Mouse (Mus musculus) heart, embryonic 10.5 days (tissue): Measurements from ENCODE around the gene 1700021F05Rik. TPM values are rescaled to one million over a fixed set of nuclear protein-coding genes. Genes with fewer than 3 reads are reported as not detected.
"Not testable (repeated sequence)": the region's sequence is repeated elsewhere in the genome, so short reads cannot be mapped to it uniquely, and the experiment has no call there.

ENCODE experiments used
- DNase-seq: peaks from one replicate; pipeline ENCODE4 v3.0.0-alpha.2; 2017; ENCODE audit warnings: low spot score
- H3K27ac ChIP-seq: fragments of 300-500 bp; sonication (generic); 2 replicates; pipeline ENCODE4 v1.5.1; 2016; ENCODE audit warnings: mild to moderate bottlenecking
- H3K27me3 ChIP-seq: fragments of 300-500 bp; sonication (generic); 2 replicates; pipeline ENCODE4 v1.6.1; 2016; ENCODE audit warnings: mild to moderate bottlenecking; ENCODE audit not compliant: poor library complexity, insufficient read depth, severe bottlenecking
- H3K36me3 ChIP-seq: fragments of 300-500 bp; sonication (generic); 2 replicates; pipeline ENCODE4 v1.6.1; 2016; ENCODE audit warnings: mild to moderate bottlenecking, moderate library complexity
- H3K4me1 ChIP-seq: fragments of 300-500 bp; sonication (generic); 2 replicates; pipeline ENCODE4 v1.6.1; 2016; ENCODE audit warnings: mild to moderate bottlenecking
- H3K4me3 ChIP-seq: fragments of 300-500 bp; sonication (generic); 2 replicates; pipeline ENCODE4 v1.5.1; 2016; ENCODE audit warnings: mild to moderate bottlenecking, moderate library complexity
- H3K9me3 ChIP-seq: fragments of 300-500 bp; sonication (generic); 2 replicates; pipeline ENCODE4 v1.6.1; 2016; ENCODE audit warnings: mild to moderate bottlenecking, moderate library complexity
- WGBS: fragments of 180-500 bp; shearing (Covaris S2); methylation state at CpG from one replicate; pipeline ENCODE4 v1.1.7; 2016; 5-methylcytosine and 5-hydroxymethylcytosine counted together
- polyA plus RNA-seq: library from polyadenylated mRNA; unstranded; fragments of >200 nt; fragmentation: Nextera tagmentation; extraction: Ambion mirVana; gene quantifications from 2 replicates; pipeline ENCODE4 v1.2.1, GENCODE M21; 2016

1700021F05Rik gene
- polyA plus RNA-seq, 1 experiment from 2014 or later = 90.1 TPM

DNA sequence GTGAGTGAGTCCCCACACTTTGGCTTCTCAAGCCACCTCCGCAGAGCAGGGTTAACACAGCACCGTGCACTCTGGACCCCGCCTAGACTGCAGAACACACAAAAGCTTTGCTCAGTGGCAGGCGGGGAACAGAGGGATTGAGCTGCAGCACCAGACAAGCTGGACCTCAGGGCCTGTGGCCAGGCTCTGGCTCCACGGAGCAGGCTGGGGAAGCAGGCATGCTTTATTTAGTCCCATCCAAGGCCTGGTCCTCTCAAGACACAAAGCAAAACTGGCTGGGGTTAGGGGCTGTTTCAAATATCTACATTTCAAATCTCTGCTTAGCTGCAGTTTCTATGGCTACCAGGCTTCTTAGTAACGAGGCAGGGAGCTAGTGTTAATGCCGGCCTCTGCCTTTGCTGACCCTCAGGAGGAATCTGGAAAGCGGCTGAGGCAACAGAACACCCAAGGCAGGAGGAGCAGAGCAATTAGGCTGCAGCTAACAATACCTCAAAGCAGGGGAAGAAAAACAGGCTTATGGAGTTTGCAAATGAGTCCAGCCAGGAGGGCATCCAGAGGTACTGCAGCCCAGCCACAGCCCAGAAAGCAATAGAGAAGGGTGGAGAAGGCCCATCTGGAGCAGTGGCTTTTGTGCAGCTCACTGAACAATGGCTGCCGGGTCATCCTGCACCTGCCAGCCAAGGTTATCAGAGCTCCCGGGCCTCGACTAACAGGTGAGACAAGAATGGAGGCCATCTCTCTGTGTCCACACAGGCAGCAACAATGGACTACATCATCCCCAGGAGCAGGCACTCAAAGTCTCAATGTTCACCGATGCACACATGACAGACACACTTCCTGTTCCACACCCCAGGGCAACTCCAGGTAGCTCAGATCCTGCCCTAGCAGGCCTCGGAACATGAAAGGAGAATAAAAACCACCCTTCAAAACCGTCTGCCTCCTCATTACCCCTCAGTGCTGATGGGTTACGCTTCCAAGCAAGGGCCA is 13.2 kb downstream of the 1700021F05Rik start:
- Histone ChIP-seq H3K27me3 (no peaks in the 10 kb centered on the region), H3K4me1 (peaks cover 14% of the 10 kb centered on the region), H3K27ac (no peak overlapping the region)

GRCm38 (mm10) chr10:43523931-43524330 is 16.9 kb downstream of the 1700021F05Rik start, which contains the start of gene Gm9803:
Gene Gm9803 (plus strand): TSS chr10:43524084.
- not testable (repeated sequence) for DNase-seq, H3K9me3 ChIP-seq, H3K27ac ChIP-seq, H3K27me3 ChIP-seq, H3K4me3 ChIP-seq
- H3K4me1 ChIP-seq = peaks cover 14% of the 10 kb centered on the region
- peaks cover 39% of the 10 kb centered on the region for H3K36me3 ChIP-seq
- WGBS = 96% methylated on average over 10 of the region's 10 CpGs

More for the DNA sequence above, 13.2 kb downstream of the 1700021F05Rik start:
- WGBS = 61% methylated on average over 15 of the region's 15 CpGs
- no peaks in the 10 kb centered on the region for H3K9me3 ChIP-seq
- no peak overlapping the region for H3K4me3 ChIP-seq
- DNase-seq = no peak
- peaks cover 74% of the 10 kb centered on the region for H3K36me3 ChIP-seq

DNA sequence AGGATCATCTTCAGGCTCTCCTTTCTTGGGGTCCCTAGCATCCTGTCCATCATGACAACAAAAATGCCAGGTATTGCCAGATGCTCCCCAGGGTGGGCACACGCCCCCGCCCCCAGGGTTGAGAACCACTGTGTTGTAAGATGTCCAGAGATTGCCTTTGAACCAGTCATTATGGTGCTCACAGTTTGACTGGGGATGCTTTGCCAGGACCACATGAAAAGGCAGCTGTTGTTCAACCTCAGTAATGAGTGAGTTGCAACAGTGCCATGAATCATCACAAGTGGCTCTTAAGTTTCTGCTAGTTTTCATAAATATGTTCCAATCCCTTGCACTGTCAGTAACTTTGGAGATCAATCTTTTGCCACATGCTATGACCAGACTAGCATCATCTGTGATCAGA is 20.8 kb downstream of the 1700021F05Rik start:
- Histone ChIP-seq H3K36me3 (peaks cover 5% of the 10 kb centered on the region), H3K4me1 (peaks cover 8% of the 10 kb centered on the region; the same call in 1 of the 2 replicates), H3K9me3 (no peaks in the 10 kb centered on the region), H3K27ac (no peak overlapping the region), H3K27me3 (no peaks in the 10 kb centered on the region), H3K4me3 (no peak overlapping the region)
- WGBS = 94% methylated on average over 2 of the region's 2 CpGs
- DNase-seq = no peak

DNA sequence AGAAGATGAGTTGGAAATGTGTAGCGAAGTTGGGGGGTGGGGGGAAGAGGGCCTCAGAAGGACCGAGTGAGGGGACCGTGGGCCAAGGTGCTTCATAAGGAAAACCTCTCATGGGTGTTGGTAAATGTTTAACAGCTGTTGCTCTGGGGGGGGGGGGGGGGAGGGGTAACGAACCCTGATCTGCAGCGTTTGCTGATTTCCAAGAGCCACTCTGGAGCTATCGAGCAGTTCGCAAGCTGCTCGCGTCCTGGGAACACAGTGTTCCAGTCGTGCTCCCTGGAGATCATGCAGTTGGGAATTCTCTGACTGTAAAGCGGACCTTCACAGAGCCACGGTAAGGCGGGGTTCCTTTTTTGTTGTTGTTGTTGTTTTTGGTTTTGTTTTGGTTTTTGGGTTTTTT is 22.4 kb downstream of the 1700021F05Rik start:
- H3K4me3 ChIP-seq = no peak overlapping the region
- peaks cover 8% of the 10 kb centered on the region; the same call in 1 of the 2 replicates for H3K4me1 ChIP-seq
- peaks cover 8% of the 10 kb centered on the region for H3K36me3 ChIP-seq
- H3K9me3 ChIP-seq = no peaks in the 10 kb centered on the region
- H3K27me3 ChIP-seq = no peaks in the 10 kb centered on the region
- DNase-seq = no peak
- WGBS = 75% methylated on average over 12 of the region's 13 CpGs
- H3K27ac ChIP-seq = no peak overlapping the region

DNA sequence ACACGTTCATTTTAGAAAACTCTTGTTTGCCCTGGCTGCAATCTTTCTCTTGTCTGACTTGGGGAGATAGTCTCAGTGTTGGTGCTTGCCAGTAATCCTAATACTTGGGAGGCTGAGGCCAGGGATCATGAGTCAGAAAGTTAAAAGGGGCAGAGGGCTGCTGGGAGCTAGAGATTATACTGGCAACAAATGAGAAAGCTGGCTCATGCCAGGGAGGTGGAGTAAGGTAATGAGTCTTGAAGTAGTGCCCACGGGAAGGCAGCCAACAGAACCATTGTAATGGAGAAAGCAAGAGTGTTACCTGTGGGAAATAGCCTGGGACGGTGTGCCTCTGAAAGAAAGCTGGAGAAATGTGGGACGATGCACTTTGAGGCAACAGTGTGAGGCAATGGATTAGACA is 23.0 kb downstream of the 1700021F05Rik start:
- peaks cover 14% of the 10 kb centered on the region for H3K36me3 ChIP-seq
- no peaks in the 10 kb centered on the region for H3K9me3 ChIP-seq
- DNase-seq = no peak
- H3K27me3 ChIP-seq = no peaks in the 10 kb centered on the region
- no peak overlapping the region for H3K27ac ChIP-seq
- peaks cover 8% of the 10 kb centered on the region; the same call in 1 of the 2 replicates for H3K4me1 ChIP-seq
- H3K4me3 ChIP-seq = no peak overlapping the region
- WGBS = 61% methylated on average over 4 of the region's 4 CpGs

DNA sequence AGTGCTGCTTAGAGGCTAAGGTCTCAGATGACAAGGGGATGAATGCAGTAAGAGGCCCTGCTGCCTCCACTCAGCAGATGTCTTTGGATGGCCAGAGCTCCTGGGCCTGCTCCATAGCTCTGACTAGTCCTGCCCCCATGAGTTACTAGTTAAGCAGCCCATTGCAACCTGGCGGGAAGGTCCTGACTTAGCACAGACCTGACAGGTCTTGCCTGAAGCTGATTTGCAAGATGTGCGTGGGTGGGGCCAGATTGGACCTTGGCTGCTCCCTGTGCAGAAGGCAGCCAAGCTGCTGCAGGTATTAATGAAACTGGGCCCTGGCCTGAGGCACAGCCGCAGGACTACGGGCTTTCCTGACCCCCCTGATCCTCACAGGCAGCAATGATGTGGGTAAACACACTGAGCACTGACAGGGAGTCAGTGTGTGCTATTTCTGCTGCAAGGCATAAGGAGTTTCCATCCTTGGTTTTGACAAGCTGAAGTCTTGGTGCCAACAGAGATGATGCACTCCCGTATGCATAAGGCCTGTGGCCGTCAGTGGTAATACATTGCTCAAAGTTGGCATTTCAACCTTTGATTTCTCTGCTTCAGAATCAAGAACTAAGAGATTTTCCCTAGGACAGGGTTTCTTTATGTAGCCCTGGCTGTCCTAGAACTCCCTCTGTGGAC is 23.7 kb downstream of the 1700021F05Rik start:
- peaks cover 8% of the 10 kb centered on the region; the same call in 1 of the 2 replicates for H3K4me1 ChIP-seq
- DNase-seq = no peak
- H3K27me3 ChIP-seq = no peaks in the 10 kb centered on the region
- no peaks in the 10 kb centered on the region for H3K9me3 ChIP-seq
- no peak overlapping the region for H3K27ac ChIP-seq
- no peak overlapping the region for H3K4me3 ChIP-seq
- WGBS = 75% methylated on average over 6 of the region's 6 CpGs
- H3K36me3 ChIP-seq = peaks cover 20% of the 10 kb centered on the region

GRCm38 (mm10) chr10:43512976-43513375 is 27.8 kb downstream of the 1700021F05Rik start:
- no peaks in the 10 kb centered on the region for H3K9me3 ChIP-seq
- H3K27ac ChIP-seq = no peak overlapping the region
- DNase-seq = no peak
- no peaks in the 10 kb centered on the region for H3K27me3 ChIP-seq
- no peak overlapping the region for H3K4me3 ChIP-seq
- 94% methylated on average over 10 of the region's 10 CpGs for WGBS
- peaks cover 52% of the 10 kb centered on the region for H3K36me3 ChIP-seq
- peaks cover 8% of the 10 kb centered on the region; the same call in 1 of the 2 replicates for H3K4me1 ChIP-seq

DNA sequence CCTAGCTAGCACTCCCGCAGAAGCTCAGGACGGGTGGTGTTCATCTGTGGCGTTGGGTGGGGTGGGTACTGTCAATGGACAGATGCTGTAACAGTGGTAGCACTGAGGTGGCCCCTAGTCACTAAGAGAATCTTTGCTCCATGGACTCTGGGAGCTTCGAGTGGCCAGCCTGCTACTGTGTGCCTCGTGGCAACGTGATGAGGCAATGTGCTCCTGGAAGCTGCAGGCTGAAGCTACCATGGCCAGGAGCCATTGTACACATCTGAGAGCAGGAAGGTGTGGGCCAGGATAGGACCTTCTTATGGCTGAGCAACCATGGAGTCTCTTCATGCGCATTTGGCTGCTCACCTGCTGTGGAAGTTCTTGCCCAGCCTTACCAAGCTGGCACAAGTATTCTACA is 31.6 kb downstream of the 1700021F05Rik start:
- Histone ChIP-seq H3K4me3 (no peak overlapping the region), H3K27me3 (no peaks in the 10 kb centered on the region), H3K36me3 (peaks cover 63% of the 10 kb centered on the region), H3K27ac (no peak overlapping the region), H3K9me3 (no peaks in the 10 kb centered on the region), H3K4me1 (no peaks in the 10 kb centered on the region)
- no peak for DNase-seq
- 93% methylated on average over 7 of the region's 7 CpGs for WGBS

GRCm38 (mm10) chr10:43507051-43507450 is 33.7 kb downstream of the 1700021F05Rik start:
- DNase-seq = no peak
- no peaks in the 10 kb centered on the region for H3K27me3 ChIP-seq
- WGBS = 67% methylated on average over 4 of the region's 4 CpGs
- H3K27ac ChIP-seq = no peak overlapping the region
- no peaks in the 10 kb centered on the region for H3K9me3 ChIP-seq
- H3K4me1 ChIP-seq = no peaks in the 10 kb centered on the region
- peaks cover 49% of the 10 kb centered on the region for H3K36me3 ChIP-seq
- no peak overlapping the region for H3K4me3 ChIP-seq

GRCm38 (mm10) chr10:43504291-43504690 is 36.5 kb downstream of the 1700021F05Rik start:
- Histone ChIP-seq H3K4me1 (no peaks in the 10 kb centered on the region), H3K27me3 (no peaks in the 10 kb centered on the region), H3K9me3 (no peaks in the 10 kb centered on the region), H3K27ac (no peak overlapping the region), H3K36me3 (peaks cover 43% of the 10 kb centered on the region), H3K4me3 (no peak overlapping the region)
- DNase-seq = no peak
- WGBS = 72% methylated on average over 1 of the region's 1 CpGs

GRCm38 (mm10) chr10:43502599-43502998 is 38.2 kb downstream of the 1700021F05Rik start:
- no peak for DNase-seq
- Histone ChIP-seq H3K27me3 (no peaks in the 10 kb centered on the region), H3K36me3 (peaks cover 52% of the 10 kb centered on the region), H3K4me1 (no peaks in the 10 kb centered on the region), H3K27ac (no peak overlapping the region), H3K4me3 (no peak overlapping the region), H3K9me3 (no peaks in the 10 kb centered on the region)
- 96% methylated on average over 4 of the region's 4 CpGs for WGBS

- DNase-seq = no peak
- H3K27ac ChIP-seq = peak overlapping the region; percentile 70; the same call in 1 of the 2 replicates
- no peaks in the 10 kb centered on the region for H3K27me3 ChIP-seq
- 82% methylated on average over 5 of the region's 5 CpGs for WGBS
- H3K36me3 ChIP-seq = peaks cover 20% of the 10 kb centered on the region
- H3K4me1 ChIP-seq = peaks cover 37% of the 10 kb centered on the region
- H3K9me3 ChIP-seq = no peaks in the 10 kb centered on the region
- H3K4me3 ChIP-seq = no peak overlapping the region
Measured at GRCm38 (mm10) chr10:43490846-43491245, 49.9 kb downstream of the 1700021F05Rik start.

DNA sequence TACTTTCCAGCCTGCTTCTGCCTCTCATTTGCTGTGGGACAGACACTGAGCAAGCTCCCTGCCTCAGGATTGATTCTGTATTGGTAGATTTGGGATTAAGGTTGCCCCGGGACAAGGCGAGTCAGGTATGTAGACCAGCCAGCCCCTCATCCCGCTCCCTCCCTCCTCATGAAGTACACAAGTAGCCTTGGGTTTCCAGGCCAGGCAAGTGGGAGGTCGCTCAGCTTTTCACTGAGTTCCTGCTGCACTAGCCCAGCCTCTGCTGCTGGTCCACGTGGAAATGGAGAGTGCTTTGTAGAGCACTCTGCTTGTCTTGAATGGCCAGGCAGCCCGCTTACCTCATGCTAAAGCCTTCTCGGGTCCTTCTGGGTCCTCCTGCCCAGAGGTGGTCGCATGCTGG is 50.8 kb downstream of the 1700021F05Rik start:
- Histone ChIP-seq H3K27ac (peak overlapping the region; percentile 70), H3K36me3 (peaks cover 12% of the 10 kb centered on the region), H3K27me3 (no peaks in the 10 kb centered on the region), H3K9me3 (no peaks in the 10 kb centered on the region), H3K4me3 (no peak overlapping the region), H3K4me1 (peaks cover 40% of the 10 kb centered on the region)
- DNase-seq = no peak
- WGBS = 57% methylated on average over 8 of the region's 8 CpGs
